Mouse (Mus musculus): Measurements from ENCODE around the gene Zbed6.
A peak's percentile ranks its signal among the peaks of the same experiment; 100 is the strongest.

Gene Zbed6

GRCm38 (mm10) chr1:133662941-133663340, 2.3 kb upstream of the Zbed6 start:
- no peak for DNase-seq

- peak; percentile 92 for DNase-seq
Measured at GRCm38 (mm10) chr1:133661203-133661933, 683 bp upstream of the Zbed6 start, which contains the start of gene Gm38394. TSS of gene Gm38394 (minus strand) at chr1:133661318.

DNA sequence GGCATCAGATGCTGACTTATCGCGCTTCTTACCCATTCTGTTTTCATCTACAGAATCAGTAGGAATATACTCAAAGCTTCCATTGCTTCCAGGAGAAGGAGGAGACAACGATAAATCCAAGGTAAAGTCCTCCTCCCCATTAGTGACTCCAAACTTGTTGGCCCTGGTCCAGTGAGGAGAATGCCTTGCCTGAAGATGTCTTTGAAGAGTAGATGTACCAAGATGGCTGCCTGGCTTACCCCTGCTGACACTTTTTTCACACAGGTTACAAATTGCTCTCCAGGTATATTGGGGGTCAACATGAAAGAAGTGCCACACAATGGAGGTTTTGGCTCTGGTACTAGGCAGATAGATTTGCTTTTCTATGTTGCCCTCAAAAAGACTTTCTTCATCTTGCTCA, 1.8 kb downstream of the Zbed6 start:
- DNase-seq: no peak

- DNase-seq: no peak
Measured at GRCm38 (mm10) chr1:133656811-133657210, 3.9 kb downstream of the Zbed6 start.

- no peak for DNase-seq
Measured at GRCm38 (mm10) chr1:133653033-133653432, 7.7 kb downstream of the Zbed6 start.

- no peak for DNase-seq
Measured at GRCm38 (mm10) chr1:133650288-133651055, 10.2 kb downstream of the Zbed6 start.

DNA sequence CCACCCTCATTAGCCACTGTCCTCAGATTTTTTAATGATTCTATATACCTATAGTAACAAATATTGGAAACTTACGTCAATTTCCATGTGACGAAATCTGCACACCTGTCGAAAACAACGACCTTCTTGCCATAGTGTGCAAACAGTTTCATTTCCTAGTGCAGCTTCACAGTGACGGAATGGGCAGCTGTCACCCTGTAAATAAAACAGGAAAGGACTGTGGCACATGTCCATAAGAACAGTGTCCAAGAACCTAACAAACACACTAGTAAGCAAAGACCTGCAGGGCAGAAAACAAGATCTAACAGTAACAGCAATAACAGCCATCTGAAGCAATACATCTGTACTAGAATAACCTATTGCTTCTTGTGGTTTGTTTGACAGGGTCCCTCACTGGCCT, 15.0 kb downstream of the Zbed6 start:
- no peak for DNase-seq

DNA sequence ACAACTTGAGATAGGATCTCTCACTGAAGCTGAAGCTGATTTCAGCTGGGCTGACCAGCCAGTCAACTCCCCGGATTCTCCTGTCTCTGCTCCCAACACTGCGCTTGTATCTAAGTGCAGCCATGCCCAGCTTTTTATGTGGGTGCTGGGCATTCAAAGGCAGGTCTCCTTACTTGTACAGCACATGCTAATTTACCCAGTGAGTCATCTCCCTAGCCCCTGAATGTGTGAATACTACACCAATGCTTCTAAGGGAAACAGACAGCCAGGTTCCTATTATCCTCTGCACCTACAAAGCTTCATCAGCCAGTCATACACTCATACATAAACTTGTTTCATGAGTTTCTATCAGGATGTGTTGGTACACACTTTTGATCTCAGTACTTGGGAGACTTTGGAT, 19.5 kb downstream of the Zbed6 start:
- DNase-seq: no peak

- DNase-seq: no peak
Measured at GRCm38 (mm10) chr1:133638517-133638916, 22.2 kb downstream of the Zbed6 start.

DNA sequence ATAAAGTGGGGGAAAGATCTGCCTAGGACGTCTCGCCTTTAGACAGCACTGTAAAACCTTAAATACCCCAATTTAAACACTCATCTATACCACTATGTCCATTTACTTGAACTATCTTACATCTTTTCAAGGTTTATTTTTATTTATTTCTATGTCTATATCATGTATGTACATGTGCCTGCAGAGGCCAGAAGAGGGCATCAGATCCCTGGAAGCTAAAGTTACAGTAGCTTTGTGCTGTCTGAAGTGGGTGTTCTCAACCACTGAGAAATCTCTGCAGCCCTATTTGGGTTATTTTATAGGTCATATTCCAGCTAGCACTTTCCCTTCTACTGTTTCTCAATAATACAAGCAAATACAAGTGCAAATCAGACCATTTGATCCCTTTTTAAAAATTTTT, 28.5 kb downstream of the Zbed6 start:
- DNase-seq: no peak

DNA sequence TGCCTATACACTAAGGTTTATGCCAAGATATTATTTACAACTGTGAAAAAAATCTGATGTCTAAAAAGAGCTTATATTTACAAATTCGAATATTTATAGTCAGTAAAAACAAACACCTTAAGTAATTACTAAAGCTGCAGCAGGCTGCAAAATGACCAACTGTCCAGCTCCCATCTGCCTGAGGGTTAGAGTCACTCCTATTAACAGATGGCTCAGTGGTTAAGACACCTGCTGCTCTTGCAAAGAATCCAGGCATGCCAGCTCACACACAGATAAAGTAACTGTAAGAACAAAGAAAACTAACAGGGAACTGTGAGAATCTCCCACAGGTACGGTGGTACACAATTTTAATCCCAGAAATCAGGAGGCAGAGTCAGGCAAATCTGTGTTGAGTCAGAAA, 35.6 kb downstream of the Zbed6 start:
- no peak for DNase-seq

DNA sequence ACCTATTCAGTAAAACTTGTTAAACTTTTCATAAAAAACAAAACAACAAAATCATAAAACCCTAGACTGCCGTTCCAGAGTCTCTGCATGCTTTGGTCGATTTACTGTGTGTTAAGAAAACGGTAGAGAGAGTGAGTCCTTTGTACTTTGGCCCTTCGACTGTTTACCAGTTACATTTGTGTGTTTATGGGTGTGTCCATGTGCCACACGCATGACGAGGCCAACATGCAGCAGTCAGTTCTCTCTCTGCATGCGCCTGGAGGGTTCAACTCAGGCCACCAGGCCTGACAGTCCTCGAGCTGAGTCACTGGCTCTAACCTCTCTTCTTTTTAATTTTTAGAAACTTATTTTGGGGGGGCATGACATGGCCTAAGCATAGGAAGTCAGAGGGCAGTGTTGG, 42.4 kb downstream of the Zbed6 start:
- peak; percentile 17 for DNase-seq

DNA sequence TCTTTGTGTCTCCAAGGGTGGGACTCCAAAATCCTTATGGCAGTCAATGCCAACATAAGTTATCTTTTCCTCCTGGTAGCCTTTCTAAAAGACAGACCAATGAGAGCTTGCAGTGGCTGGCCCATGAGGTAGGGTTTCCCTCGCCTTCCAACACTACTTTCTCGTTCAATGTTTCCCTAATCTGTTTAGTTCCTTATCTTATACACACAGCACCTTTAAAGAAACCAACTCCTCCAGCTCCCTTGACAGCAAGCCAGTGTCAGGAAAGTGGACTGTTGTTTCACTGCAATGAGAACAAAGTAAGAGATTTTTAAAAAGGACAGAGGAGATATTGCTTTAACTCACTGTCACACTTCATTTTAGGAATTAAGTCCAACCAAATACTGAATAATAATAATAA, 42.8 kb downstream of the Zbed6 start:
- no peak for DNase-seq

DNA sequence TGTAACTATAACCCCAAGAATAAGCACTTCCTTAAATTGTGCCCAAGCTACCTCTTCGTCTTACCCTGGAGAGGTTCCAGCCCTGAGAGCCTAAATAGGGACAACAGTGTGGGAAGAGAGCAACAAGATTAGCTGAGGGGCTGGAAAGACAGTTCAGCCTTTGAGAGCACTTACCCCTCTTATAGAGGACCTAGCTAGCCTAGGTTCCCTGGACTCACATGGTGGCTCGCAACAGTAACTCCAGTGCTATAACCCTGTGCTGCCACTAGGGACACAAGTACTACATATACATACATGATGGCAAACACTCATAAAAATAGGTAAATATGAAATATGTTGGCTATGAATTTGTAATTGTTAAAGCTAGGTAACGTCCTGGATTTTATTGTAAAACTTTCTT, 46.9 kb downstream of the Zbed6 start:
- DNase-seq: no peak

DNA sequence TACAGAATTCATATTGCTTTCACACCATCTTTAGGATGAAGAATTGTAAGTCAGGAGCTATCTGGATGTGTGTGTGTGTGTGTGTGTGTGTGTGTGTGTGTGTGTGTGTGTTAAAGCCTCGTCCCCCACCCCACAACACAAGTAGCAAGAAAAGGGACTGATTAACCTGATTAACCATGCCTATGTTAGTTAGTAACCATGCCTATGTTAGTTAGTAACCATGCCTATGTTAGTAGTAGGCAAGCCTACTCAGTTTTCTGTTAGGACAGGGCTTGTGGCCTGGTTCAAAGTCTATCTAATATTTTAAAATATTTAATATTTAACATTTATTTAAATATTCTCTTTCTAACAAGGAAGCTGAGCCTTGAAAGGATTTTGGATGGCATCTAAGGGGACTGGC, 49.2 kb downstream of the Zbed6 start:
- DNase-seq: no peak

- DNase-seq: no peak
Measured at GRCm38 (mm10) chr1:133610601-133611000, 50.1 kb downstream of the Zbed6 start.

- peak; percentile 100 for DNase-seq
Measured at GRCm38 (mm10) chr1:133609771-133610502, 50.7 kb downstream of the Zbed6 start, which contains the start of gene Snrpe. TSS of gene Snrpe (minus strand) at chr1:133610291.

Data from liver (tissue).